Comparison of ENCODE assay signal across 10 mouse cellular contexts in the genomic region with DNA sequence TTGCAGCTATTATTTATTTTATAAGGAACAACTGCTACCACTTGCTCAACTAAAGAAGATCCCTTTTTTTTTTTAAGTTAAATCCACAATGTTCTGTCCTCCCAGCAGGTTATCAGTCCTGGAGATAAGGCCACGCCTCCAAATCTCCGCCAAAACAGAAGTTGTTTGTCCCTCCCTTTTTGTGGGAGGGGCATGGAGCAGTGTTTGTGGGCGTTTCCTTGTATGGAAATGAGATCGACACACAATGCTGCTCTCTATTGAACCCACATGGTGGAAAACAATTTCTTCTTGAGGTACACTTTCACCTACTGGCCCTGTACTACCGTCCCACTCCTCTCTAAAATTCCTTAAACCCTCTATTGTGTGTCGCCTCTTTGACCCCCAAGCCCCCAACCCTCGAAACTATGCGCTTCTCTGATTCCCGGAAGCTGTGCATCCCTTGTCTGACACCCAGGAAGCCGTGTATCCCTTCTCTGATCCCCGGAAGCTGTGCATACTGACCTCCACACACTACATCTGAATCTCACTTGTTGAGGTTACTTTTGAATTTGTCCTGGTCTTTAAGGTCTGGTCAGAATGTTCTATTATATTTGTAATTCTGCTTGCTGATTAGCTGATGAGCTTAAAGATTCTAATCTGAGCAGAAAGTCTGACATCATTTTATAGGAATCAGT. TPM values are rescaled to one million over a fixed set of nuclear protein-coding genes. Genes with fewer than 3 reads are reported as not detected.
A peak's percentile ranks its signal among the peaks of the same experiment; 100 is the strongest.
DNase-seq lines count a peak whose midpoint lies in the region; ATAC-seq and TF ChIP-seq lines count a peak whose summit lies in the region.
"Had no signal": no experiment of that assay in that cellular context is flagged by ENCODE, and none has a peak within 500 bp of the region (broad histone marks: within the 10 kb centered on the region; RNA-seq: fewer than 3 reads in every experiment).

No protein-coding gene starts in this region.

- H3K4me1 ChIP-seq in forebrain, embryonic 10.5 days: peaks cover 5% of the 10 kb centered on the region; the same call in 1 of the 2 replicates
- H3K4me1 ChIP-seq in forebrain, postnatal 0 days (ENCODE audit: insufficient read depth): 0 out of 2 replicates have a peak, but pooled peaks cover 3% of the 10 kb centered on the region
- H3K4me1 ChIP-seq in neural tube, embryonic 11.5 days (ENCODE audit: control insufficient read depth, insufficient read depth, low read length): no peaks in the 10 kb centered on the region
- H3K4me1 ChIP-seq in hindbrain, embryonic 16.5 days (ENCODE audit: control insufficient read depth, insufficient read depth, low read depth, low read length): peaks cover 6% of the 10 kb centered on the region; the same call in 1 of the 2 replicates
- H3K4me1 ChIP-seq in neural tube, embryonic 15.5 days: peaks cover 13% of the 10 kb centered on the region

- no peak for DNase-seq in forebrain, embryonic 10.5 days (ENCODE audit: extremely low spot score, low spot score)
- DNase-seq in forebrain, postnatal 0 days: no peak
- peak; percentile 4 for DNase-seq in neural tube, embryonic 11.5 days (ENCODE audit: low spot score)
- no peak for DNase-seq in neural tube, embryonic 10.5 days (ENCODE audit: extremely low spot score, low spot score)
- DNase-seq in thymus, postnatal 25 days: no peak
- no peak for DNase-seq in natural killer cell, adult 2 months (ENCODE audit: low spot score in 2 of 2)
- DNase-seq: B cell, adult 2 months; cerebellum, adult 9-11 months had no signal

- H3K36me3 ChIP-seq in forebrain, embryonic 10.5 days (replicated peaks): no peaks in the 10 kb centered on the region
- H3K36me3 ChIP-seq in forebrain, postnatal 0 days (ENCODE audit: insufficient read depth): no peaks in the 10 kb centered on the region
- H3K36me3 ChIP-seq in neural tube, embryonic 11.5 days (ENCODE audit: control insufficient read depth, insufficient read depth, low read length): no peaks in the 10 kb centered on the region
- no peaks in the 10 kb centered on the region for H3K36me3 ChIP-seq in hindbrain, embryonic 16.5 days (ENCODE audit: control insufficient read depth, insufficient read depth, low read length)
- H3K36me3 ChIP-seq in neural tube, embryonic 15.5 days: no peaks in the 10 kb centered on the region

- peak overlapping the region; percentile 29; the same call in 1 of the 2 replicates for H3K4me3 ChIP-seq in forebrain, embryonic 10.5 days
- no peak overlapping the region for H3K4me3 ChIP-seq in forebrain, postnatal 0 days (ENCODE audit: low read depth, low read length)
- H3K4me3 ChIP-seq in neural tube, embryonic 11.5 days (ENCODE audit: low read depth, low read length): no peak overlapping the region
- no peak overlapping the region for H3K4me3 ChIP-seq in hindbrain, embryonic 16.5 days (ENCODE audit: low read length)
- H3K4me3 ChIP-seq in neural tube, embryonic 15.5 days (replicated peaks): no peak overlapping the region

- ATAC-seq in forebrain, postnatal 0 days: no peak
- no peak; the same call in 1 of the 2 replicates for ATAC-seq in neural tube, embryonic 11.5 days (ENCODE audit: insufficient read depth, low FRiP score, low TSS enrichment)
- no peak for ATAC-seq in hindbrain, embryonic 16.5 days
- no peak for ATAC-seq in neural tube, embryonic 15.5 days (ENCODE audit: low FRiP score)

- H3K27me3 ChIP-seq in forebrain, embryonic 10.5 days (ENCODE audit: poor library complexity, severe bottlenecking): no peaks in the 10 kb centered on the region
- no peaks in the 10 kb centered on the region for H3K27me3 ChIP-seq in forebrain, postnatal 0 days (ENCODE audit: insufficient read depth, low read length)
- no peaks in the 10 kb centered on the region for H3K27me3 ChIP-seq in neural tube, embryonic 11.5 days (ENCODE audit: control insufficient read depth, insufficient read depth, low read length)
- H3K27me3 ChIP-seq in hindbrain, embryonic 16.5 days (replicated peaks; ENCODE audit: control insufficient read depth, insufficient read depth, low read length): no peaks in the 10 kb centered on the region
- H3K27me3 ChIP-seq in neural tube, embryonic 15.5 days (replicated peaks): no peaks in the 10 kb centered on the region

- no peak overlapping the region for H3K4me2 ChIP-seq in forebrain, postnatal 0 days (ENCODE audit: low read depth)
- H3K4me2 ChIP-seq in neural tube, embryonic 11.5 days (ENCODE audit: low read depth): no peak overlapping the region
- H3K4me2 ChIP-seq in hindbrain, embryonic 16.5 days (ENCODE audit: low read length): 0 out of 2 replicates have a peak overlapping the region, but pooled peaks have one; percentile 4
- peak overlapping the region; percentile 34 for H3K4me2 ChIP-seq in neural tube, embryonic 15.5 days

- no peak for TF ChIP-seq CTCF in forebrain, postnatal 0 days (IDR thresholded peaks at IDR 0.05; ENCODE audit: low read depth)

- 35% methylated on average over 11 of the region's 11 CpGs for WGBS in forebrain, embryonic 10.5 days
- 34% methylated on average over 11 of the region's 11 CpGs for WGBS in forebrain, postnatal 0 days
- WGBS in neural tube, embryonic 11.5 days: 30% methylated on average over 11 of the region's 11 CpGs
- 25% methylated on average over 11 of the region's 11 CpGs for WGBS in hindbrain, embryonic 16.5 days
- 37% methylated on average over 11 of the region's 11 CpGs for WGBS in neural tube, embryonic 15.5 days

- H3K27ac ChIP-seq in forebrain, embryonic 10.5 days: 0 out of 2 replicates have a peak overlapping the region, but pooled peaks have one; percentile 11
- H3K27ac ChIP-seq in forebrain, postnatal 0 days (ENCODE audit: low read depth, low read length): no peak overlapping the region
- H3K27ac ChIP-seq in neural tube, embryonic 11.5 days (ENCODE audit: low read depth, low read length): no peak overlapping the region
- no peak overlapping the region for H3K27ac ChIP-seq in hindbrain, embryonic 16.5 days (ENCODE audit: low read depth, low read length)
- H3K27ac ChIP-seq in neural tube, embryonic 15.5 days (replicated peaks): peak overlapping the region; percentile 9; the same call in 1 of the 2 replicates

- no peaks in the 10 kb centered on the region for H3K9me3 ChIP-seq in forebrain, embryonic 10.5 days
- H3K9me3 ChIP-seq in forebrain, postnatal 0 days (ENCODE audit: low read length): no peaks in the 10 kb centered on the region
- no peaks in the 10 kb centered on the region for H3K9me3 ChIP-seq in neural tube, embryonic 11.5 days (ENCODE audit: control insufficient read depth, low read length)
- H3K9me3 ChIP-seq in hindbrain, embryonic 16.5 days (ENCODE audit: control insufficient read depth, low read length): no peaks in the 10 kb centered on the region
- no peaks in the 10 kb centered on the region for H3K9me3 ChIP-seq in neural tube, embryonic 15.5 days (replicated peaks)

- no peak overlapping the region for H3K9ac ChIP-seq in forebrain, postnatal 0 days
- no peak overlapping the region for H3K9ac ChIP-seq in neural tube, embryonic 11.5 days (ENCODE audit: low read length)
- no peak overlapping the region for H3K9ac ChIP-seq in hindbrain, embryonic 16.5 days (ENCODE audit: low read depth, low read length)
- H3K9ac ChIP-seq in neural tube, embryonic 15.5 days (replicated peaks): no peak overlapping the region

RNA-seq across cellular contexts. Expression of a gene that starts 48.3 kb away (rescaled TPM):
- 22.0 and 25.3 TPM in 2 replicates for polyA plus RNA-seq in forebrain, embryonic 10.5 days (2016; fragmentation: Nextera tagmentation; extraction: Ambion mirVana)
- total RNA-seq in forebrain, postnatal 0 days (2014; rRNA removed): 14.9 and 23.0 TPM in 2 replicates
- 29.3 and 37.5 TPM in 2 replicates for polyA plus RNA-seq in forebrain, postnatal 0 days (2015; fragmentation: Nextera tagmentation; extraction: Ambion mirVana)
- polyA plus RNA-seq in neural tube, embryonic 11.5 days (2014; fragmentation: Nextera tagmentation; extraction: Ambion mirVana): 27.2 and 29.7 TPM in 2 replicates
- 14.9 and 22.0 TPM in 2 replicates for polyA plus RNA-seq in hindbrain, embryonic 16.5 days (2015; fragmentation: Nextera tagmentation; extraction: Ambion mirVana)
- polyA plus RNA-seq in neural tube, embryonic 15.5 days (2015; fragmentation: Nextera tagmentation; extraction: Ambion mirVana): 13.8 and 95.4 TPM in 2 replicates

Comparison
In these comparisons a context has a peak if more than half of its experiments do, and no peak if none do; other contexts are left out.
1. H3K27ac ChIP-seq: peak in forebrain, embryonic 10.5 days (single experiment) and neural tube, embryonic 15.5 days (single experiment); none in forebrain, postnatal 0 days (single experiment), neural tube, embryonic 11.5 days (single experiment) and hindbrain, embryonic 16.5 days (single experiment).
2. H3K4me2 ChIP-seq: peak in hindbrain, embryonic 16.5 days (single experiment) and neural tube, embryonic 15.5 days (single experiment); none in forebrain, postnatal 0 days (single experiment) and neural tube, embryonic 11.5 days (single experiment).